Mouse (Mus musculus) left cerebral cortex, adult 9 months (tissue): ENCODE data around the gene Pomp.

Experiments used
- DNase-seq, 2 experiments: peaks; one replicate each; pipeline ENCODE4 v3.0.0; 2022; ENCODE audit warnings: low spot score in 2 of 2

Pomp gene

DNA sequence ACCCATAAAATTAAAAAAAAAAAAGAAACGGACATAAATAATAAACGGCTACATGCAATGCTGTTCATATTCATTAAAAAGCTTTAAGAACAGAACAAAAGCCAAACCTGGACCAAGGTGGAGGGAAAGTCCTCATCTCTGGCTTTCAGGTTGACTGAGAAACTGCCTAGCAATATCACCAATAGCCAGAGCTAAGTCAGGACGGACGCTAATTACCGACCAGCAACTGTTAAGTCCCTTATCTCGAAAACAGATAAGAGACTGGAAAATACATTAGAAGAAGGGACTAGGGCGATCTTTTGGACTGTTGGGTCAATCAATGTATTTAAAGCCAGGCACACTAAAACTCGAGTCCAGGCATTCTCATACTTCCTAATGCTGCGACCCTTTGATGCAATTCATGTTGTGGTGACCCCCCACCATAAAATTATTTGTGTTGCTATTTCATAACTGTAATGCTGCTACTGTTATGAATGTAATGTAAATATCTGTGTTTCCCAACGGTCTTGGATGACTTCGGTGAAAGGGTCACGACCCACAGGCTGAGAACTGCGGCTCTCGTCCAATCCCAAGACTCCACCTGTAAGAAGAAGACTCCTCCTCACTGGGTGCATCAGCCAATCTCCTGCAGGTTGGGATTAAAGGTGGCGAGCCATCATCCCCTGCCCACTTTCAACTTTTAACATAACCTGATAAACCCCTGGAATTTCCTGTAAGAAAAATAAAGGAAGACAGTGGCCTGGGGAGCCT, 41.9 kb downstream of the Pomp start:
- DNase-seq: no peak

DNA sequence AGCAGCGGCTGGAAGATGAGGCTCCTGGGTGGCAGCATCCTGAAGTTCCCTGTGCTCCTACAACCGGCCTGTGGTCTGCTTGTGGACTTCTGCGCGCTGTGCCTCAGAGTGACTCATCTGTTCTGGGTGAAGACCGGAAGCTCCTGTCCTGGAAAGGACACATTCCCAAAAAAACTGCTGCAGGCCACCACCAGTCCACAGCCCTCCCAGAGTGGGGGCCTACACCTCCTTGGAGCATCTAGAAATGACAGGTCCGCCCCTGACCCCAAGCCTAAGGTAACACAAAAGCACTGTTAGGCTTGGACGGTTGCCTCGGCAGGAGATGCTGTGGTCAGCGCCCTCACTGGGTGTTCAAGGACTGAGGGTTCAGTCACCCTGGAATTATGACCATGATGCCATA, 42.9 kb downstream of the Pomp start:
- no peak for DNase-seq

DNA sequence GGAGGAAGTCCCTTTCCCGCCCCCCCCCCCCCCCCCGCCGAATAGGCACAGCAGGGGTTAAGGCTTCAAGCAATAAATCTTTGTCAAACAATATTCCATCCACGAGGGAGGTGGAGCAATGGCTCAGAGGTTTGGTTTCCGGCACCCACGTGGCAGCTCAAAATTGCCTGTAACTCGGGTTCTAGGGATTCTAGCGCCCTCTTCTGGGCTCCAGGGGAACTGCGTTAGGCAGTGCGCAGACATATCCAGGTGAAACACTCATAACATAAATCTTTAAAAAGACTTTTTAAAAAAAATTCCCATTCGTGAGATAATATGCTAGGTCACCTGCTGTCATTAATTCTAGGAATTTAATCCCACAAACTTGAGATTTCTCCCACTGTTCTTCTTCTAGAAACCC, 46.9 kb downstream of the Pomp start:
- no peak for DNase-seq

DNA sequence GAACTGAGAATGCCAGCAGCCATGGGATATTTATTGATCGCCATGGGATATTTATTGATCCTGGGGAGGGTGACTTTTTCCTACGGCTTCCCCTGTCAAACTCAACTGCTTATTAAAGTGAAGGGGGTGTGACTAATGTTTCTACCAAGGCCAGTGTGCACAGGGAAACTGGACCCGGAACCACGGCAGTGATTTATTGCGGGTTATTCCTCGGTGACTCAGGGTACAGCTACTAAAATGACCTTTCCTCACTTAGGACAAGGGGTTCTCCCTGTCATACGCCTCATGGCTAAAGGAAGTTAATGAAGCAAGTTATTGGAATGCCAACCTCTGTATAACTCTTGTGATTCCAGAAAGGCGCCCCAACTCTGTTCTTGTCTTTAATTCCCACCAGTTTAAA, 47.6 kb downstream of the Pomp start:
- no peak for DNase-seq

DNA sequence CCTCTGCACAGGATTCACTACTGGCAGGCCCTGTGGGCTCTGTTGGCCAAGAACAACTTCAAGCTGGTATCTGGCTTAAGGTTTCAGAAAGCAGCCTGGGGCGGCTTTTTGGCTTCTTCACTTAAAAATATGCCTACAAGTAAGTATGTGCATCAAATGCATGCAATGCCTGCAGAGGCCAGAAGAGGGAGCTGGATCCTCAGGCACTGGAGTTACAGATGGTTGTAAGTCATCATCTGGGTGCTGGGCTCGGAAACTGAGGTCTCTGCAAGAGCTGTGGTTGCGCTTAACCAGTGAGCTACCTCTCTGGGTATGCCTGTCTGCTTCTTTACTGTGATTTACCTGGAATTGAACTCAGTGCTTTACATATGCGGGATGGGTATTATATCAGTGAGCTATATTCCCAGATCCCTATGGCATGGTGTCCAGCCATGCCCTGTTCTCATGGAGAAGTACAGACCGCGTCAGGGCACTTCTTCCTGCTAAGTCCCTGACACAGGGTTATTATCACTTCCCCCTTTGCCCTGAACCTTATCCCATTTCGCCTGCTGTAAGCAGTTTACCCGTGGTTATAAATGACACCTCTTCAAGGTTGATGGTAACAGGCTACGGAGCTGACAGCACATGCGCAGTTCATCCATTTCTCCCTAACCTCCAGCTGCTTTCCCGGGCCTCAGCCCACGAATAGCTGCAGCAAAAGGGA, 50.7 kb downstream of the Pomp start:
- DNase-seq: no peak

DNA sequence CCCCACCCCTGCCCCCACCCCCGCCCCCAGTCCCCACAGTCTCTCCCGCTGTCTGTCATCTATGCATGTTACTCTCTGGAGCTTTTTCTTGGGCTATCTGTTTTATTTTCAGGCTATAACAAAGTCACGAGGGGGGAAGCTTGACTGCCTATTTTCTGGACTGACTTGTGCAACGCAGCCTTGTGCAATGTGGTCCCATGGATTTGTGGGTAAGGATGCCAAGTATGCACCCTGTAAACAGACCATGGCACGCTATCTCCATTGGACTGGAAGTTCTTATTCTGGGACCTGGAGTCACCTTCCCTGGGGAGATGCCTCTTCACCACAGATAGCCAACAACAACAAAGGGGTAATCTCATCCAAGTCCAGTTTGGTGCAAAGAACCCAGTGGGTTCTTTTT, 51.5 kb downstream of the Pomp start:
- DNase-seq: no peak

DNA sequence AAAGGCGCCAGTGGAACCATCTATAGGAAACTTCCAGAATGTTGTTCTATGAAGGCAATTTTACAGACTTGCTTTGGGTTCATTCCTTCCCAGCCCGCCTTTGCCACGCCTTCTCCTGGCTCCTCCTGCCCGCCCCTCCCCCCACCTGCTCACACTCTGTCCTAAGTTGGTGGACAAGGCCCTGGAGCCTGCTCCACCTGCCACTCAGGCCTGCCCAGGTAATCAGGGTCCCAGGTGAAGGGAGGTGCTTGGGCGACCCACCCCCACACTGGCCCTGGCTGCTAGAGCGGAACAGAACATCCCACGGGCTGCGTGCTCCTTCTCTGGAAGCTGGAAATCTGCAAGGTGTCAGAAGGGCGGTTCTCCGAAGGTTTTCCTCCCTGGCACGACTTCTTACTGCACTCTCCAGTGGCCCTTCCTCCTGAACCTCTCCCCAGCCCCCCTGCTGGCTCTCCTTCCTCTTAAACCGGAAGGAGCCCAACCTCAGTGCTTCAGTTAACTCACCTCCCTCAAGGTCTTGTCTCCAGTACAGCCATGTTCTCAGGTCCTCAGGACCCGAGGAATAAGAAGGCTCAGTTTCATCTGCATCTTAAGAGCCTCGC, 53.1 kb downstream of the Pomp start:
- DNase-seq: no peak

DNA sequence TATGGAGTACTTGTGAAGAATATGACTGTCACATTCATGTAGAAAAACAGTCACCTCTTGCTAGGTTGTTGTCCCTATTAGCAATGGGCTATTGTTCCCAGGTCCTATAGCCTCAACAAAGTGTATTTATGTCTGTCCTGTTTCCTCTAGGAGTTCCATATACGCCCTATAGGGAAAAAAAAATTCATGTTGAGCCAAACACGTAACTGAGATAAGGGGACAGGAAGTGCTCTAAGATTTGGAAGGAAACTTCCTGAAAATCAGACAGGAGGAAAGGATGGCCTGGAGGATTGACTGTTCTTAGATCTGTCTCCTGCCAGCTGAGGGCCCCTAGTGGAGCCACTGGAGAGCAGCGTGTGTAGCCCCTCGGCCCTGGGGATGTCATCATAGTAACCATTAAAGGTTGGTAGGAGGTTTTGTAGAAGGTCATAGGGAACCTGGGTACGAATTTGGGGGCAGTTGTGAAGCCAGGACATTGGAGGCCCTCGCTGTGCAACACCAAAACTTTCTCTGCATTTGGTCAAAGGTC, 54.8 kb downstream of the Pomp start:
- no peak for DNase-seq

DNA sequence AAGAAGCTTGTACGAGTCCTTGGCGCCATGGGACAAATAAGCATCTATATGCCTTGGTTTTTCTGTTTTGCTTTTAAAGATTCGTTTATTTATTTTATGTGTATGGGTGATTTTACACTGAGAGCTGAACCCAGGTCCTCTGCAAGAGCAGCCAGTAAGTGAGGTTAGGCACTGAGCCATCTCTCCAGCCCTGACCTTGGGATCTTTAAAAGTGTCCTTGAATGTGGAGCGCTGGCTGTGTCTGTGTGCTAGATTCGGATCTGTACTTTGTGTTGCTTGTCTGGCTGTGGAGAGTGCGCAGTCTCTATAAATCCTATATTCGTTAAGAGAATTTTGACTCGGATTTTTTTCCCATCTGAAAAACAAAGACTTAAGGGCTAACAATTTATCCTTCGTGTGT, 55.9 kb downstream of the Pomp start:
- DNase-seq: no peak

DNA sequence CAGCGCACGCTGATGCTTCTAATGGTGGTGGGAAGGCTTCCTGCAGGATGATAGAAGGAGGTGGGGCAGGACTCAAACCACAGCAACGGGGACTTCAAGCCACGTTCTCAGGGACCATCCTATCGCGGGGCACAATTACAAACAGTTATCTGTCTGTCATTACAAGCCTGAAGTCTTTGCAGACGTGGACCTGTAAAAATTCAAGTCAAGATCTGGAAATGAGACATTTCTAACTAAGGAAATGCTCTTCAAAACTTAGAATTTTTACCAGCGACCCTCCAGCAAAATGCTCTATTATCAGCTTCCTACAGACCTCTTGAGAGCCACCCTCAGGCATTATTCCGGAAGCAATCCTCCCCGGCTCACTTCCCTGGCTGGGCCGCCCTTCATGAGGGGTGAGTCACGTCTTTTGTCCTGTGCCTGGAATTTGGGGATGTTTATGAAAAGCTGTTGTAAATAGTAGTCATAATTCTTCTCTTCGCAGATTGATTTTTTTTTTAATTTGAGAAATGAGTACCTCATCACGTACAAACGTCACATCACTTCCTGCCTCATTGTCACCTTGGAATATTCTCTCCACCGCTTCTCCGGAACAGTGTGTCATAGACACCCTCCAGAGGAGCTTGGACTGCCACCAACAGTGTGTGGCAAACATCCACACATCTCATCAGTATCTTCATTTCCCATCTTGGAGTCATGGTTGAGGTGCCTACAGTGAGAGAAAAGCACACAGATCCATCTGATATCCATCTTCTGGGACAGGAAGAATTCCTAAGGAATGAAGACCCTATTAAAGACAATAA, 58.0 kb downstream of the Pomp start:
- no peak for DNase-seq

DNA sequence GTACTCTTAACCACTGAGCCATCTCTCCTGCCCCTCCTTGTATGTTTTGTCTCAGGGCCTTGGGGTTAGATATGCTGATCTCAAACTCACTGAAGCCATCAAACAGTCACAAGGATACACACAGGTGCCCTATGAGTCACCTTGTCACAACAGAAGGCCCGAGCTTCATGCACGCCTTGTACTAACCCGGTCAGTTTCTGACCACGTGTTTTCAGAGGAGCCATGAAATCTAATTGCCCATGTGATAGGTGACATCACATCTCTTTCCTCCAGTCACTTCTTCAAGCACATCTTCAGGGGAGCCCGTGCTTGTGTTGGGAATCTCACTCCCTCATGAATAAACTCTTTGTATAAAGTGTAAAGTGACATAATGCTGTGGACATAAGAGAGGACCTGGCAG, 64.4 kb downstream of the Pomp start:
- no peak for DNase-seq
